Mouse (Mus musculus) myocyte (in vitro differentiated cells): ENCODE results near the gene Tax1bp1. TPM values are rescaled to one million over a fixed set of nuclear protein-coding genes. Genes with fewer than 3 reads are reported as not detected.
"Not testable (repeated sequence)": the region's sequence is repeated elsewhere in the genome, so short reads cannot be mapped to it uniquely, and the experiment has no call there.

Experiments
- H3K27me3 ChIP-seq: one replicate; pipeline ENCODE4 v1.6.1; 2011; ENCODE audit not compliant: control insufficient read depth, insufficient read depth, insufficient read length
- H3K36me3 ChIP-seq: one replicate; pipeline ENCODE4 v1.6.1; 2011; ENCODE audit not compliant: control insufficient read depth, insufficient read depth
- H3K4me2 ChIP-seq: one replicate; pipeline ENCODE4 v1.6.1; 2011; ENCODE audit warnings: low read depth, control low read depth
- H3K4me3 ChIP-seq: one replicate; pipeline ENCODE4 v1.5.1; 2011; ENCODE audit warnings: mild to moderate bottlenecking, control low read depth, moderate library complexity
- H3K79me2 ChIP-seq: one replicate; pipeline ENCODE4 v1.6.1; 2011; ENCODE audit not compliant: control insufficient read depth, insufficient read depth
- H3ac ChIP-seq: one replicate; pipeline ENCODE4 v1.6.1; 2011; ENCODE audit not compliant: control insufficient read depth, insufficient read length
- CEBPB ChIP-seq: IDR thresholded peaks from 2 replicates; pipeline ENCODE4 v1.6.1; 2011; ENCODE audit warnings: mild to moderate bottlenecking, moderate library complexity; ENCODE audit not compliant: poor library complexity, insufficient read depth, severe bottlenecking
- E2F4 ChIP-seq: IDR thresholded peaks from one replicate; pipeline ENCODE4 v1.6.1; 2011; ENCODE audit warnings: mild to moderate bottlenecking, control low read depth, moderate library complexity; ENCODE audit not compliant: insufficient read depth
- MAX ChIP-seq: IDR thresholded peaks from one replicate; pipeline ENCODE4 v1.6.1; 2011; ENCODE audit warnings: low read depth, mild to moderate bottlenecking, control low read depth
- MYOD1 ChIP-seq, 3 experiments: IDR thresholded peaks; one replicate each; pipeline ENCODE4 v1.6.1; 2011; ENCODE audit warnings: control low read depth in 2 of 3, low read depth in 2 of 3, mild to moderate bottlenecking in 2 of 3, moderate library complexity in 1 of 3; ENCODE audit not compliant: insufficient read length in 2 of 3, control insufficient read depth in 1 of 3
- MYOG ChIP-seq, 3 experiments: IDR thresholded peaks; one replicate each; pipeline ENCODE4 v1.6.1; 2011; ENCODE audit warnings: control low read depth in 2 of 3, low read depth in 2 of 3, mild to moderate bottlenecking in 2 of 3; ENCODE audit not compliant: insufficient read length in 2 of 3, control insufficient read depth in 1 of 3, insufficient read depth in 1 of 3
- POLR2A ChIP-seq: IDR thresholded peaks from one replicate; pipeline ENCODE4 v1.6.1; 2011; ENCODE audit warnings: low read depth, mild to moderate bottlenecking, control low read depth, moderate library complexity; ENCODE audit not compliant: insufficient read length
- POLR2AphosphoS2 ChIP-seq: IDR thresholded peaks from one replicate; pipeline ENCODE4 v1.6.1; 2011; ENCODE audit warnings: low read depth, control low read depth; ENCODE audit not compliant: insufficient read length
- REST ChIP-seq: IDR thresholded peaks from one replicate; pipeline ENCODE4 v1.6.1; 2011; ENCODE audit warnings: mild to moderate bottlenecking, control low read depth, moderate library complexity; ENCODE audit not compliant: insufficient read depth, insufficient read length
- SRF ChIP-seq: IDR thresholded peaks from one replicate; pipeline ENCODE4 v1.6.1; 2011; ENCODE audit warnings: low read depth; ENCODE audit not compliant: control insufficient read depth, insufficient read length
- TCF12 ChIP-seq: IDR thresholded peaks from one replicate; pipeline ENCODE4 v1.6.1; 2011; ENCODE audit warnings: mild to moderate bottlenecking, control low read depth; ENCODE audit not compliant: poor library complexity, insufficient read depth, severe bottlenecking
- TCF3 ChIP-seq: IDR thresholded peaks from one replicate; pipeline ENCODE4 v1.6.1; 2011; ENCODE audit warnings: low read depth, control low read depth; ENCODE audit not compliant: insufficient read length
- USF1 ChIP-seq: IDR thresholded peaks from one replicate; pipeline ENCODE4 v1.6.1; 2011; ENCODE audit warnings: low read depth, mild to moderate bottlenecking, control low read depth, moderate library complexity
- polyA plus RNA-seq: library from polyadenylated mRNA; unstranded; fragments of >200 nt; fragmentation: generic; extraction: Trizol; gene quantifications from one replicate; pipeline ENCODE4 v1.2.1, GENCODE M21; 2012; ENCODE audit warnings: missing spikeins

Tax1bp1 gene
- polyA plus RNA-seq, 1 experiment, result 25.1 TPM

DNA sequence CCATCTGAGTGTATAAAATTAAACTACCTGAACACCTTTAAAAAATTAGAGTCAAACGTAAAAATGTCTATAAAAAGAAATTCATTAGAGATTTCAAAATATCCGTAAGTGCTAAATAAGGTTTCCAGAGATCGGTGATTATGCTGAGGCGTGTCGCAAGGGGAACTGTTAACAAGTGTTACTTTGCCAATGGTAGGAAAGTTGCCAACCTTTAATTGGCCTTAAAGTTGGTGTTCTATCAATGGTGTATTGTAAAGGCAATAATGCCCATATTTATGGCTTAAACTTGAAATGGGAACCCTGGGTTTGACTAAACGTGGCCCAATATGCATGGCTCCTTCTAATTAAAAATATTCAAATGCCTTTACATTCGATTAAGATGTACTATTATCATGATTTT lies 39.8 kb upstream of the Tax1bp1 start:
- H3K36me3 ChIP-seq, result no peaks in the 10 kb centered on the region
- no peak overlapping the region for H3K4me2 ChIP-seq
- no peak overlapping the region for H3K4me3 ChIP-seq
- TF ChIP-seq E2F4 (no peak), POLR2AphosphoS2 (no peak), USF1 (no peak), MAX (no peak), REST (no peak), TCF3 (no peak), SRF (no peak), MYOG (IDR thresholded peaks at IDR 0.05; ENCODE audit: control insufficient read depth in 1 of 3, insufficient read depth in 1 of 3, insufficient read length in 2 of 3, low read depth in 2 of 3) (no peak), POLR2A (no peak), CEBPB (no peak), MYOD1 (IDR thresholded peaks at IDR 0.05; ENCODE audit: control insufficient read depth in 1 of 3, insufficient read length in 2 of 3, low read depth in 2 of 3) (no peak), TCF12 (no peak)
- no peak overlapping the region for H3ac ChIP-seq
- H3K79me2 ChIP-seq, result no peaks in the 10 kb centered on the region
- no peaks in the 10 kb centered on the region for H3K27me3 ChIP-seq

DNA sequence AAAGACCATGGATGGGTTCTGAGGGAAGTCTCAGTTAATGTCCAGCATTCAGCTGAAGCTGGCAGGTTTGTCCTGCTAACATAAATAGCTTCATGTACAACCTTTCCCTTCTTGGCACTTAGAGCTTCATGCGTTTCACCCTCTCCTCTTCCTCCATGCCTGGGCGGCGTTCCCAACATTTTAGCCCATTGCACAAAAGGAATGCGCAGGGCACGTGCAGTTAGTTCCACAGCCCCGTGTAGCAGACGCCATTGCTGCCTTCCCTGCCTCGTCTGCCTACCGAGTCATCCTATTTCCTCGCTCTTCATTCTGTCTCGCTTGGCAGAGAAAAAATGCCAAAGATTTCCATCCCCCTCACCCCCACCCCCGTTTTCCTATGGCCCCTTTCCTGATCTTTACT lies 39.0 kb upstream of the Tax1bp1 start:
- Histone ChIP-seq H3ac (no peak overlapping the region), H3K27me3 (no peaks in the 10 kb centered on the region), H3K4me3 (no peak overlapping the region), H3K4me2 (no peak overlapping the region), H3K36me3 (no peaks in the 10 kb centered on the region), H3K79me2 (no peaks in the 10 kb centered on the region)
- TF ChIP-seq TCF3 (no peak), USF1 (no peak), CEBPB (no peak), MYOG (IDR thresholded peaks at IDR 0.05; ENCODE audit: control insufficient read depth in 1 of 3, insufficient read depth in 1 of 3, insufficient read length in 2 of 3, low read depth in 2 of 3) (no peak), POLR2A (no peak), REST (no peak)

DNA sequence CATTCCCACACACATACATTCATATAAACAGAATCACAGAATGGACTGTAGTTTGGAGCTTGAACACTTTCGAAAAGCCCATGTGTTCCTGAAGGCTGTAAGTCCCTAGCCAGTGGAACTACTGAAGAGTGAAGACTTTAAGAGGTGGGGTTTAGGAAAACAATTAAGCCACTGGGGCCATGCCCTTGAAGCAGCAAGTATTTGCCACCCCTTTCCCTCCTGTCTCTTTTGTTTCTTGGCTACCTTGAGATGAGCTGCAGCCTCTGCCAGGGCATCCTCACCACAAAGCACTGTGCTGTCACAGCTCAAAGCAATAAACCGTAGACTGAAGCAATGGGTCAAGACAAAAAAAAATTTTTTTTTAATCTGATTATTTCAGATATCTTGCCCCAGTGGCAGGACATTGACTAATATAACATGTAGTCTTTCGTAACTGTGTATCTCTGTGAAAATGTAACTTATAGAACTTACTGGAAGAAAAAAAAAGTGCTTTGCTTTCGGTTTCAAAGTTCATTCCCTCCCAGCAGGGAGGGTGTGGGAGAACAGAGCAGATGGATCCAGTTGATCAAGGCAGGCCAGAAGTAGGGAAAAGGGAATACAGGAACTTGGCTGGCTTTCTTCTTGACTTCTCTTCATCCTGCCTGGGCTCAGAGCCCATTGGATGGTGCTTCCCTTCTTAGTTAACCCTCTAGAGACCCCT lies 38.2 kb upstream of the Tax1bp1 start:
- TF ChIP-seq TCF12, result no peak
- TF ChIP-seq MAX, result no peak
- no peak for TF ChIP-seq TCF3
- Histone ChIP-seq H3K36me3 (no peaks in the 10 kb centered on the region), H3K4me2 (peak overlapping the region; percentile 36), H3K4me3 (no peak overlapping the region), H3ac (no peak overlapping the region), H3K79me2 (no peaks in the 10 kb centered on the region), H3K27me3 (no peaks in the 10 kb centered on the region)

DNA sequence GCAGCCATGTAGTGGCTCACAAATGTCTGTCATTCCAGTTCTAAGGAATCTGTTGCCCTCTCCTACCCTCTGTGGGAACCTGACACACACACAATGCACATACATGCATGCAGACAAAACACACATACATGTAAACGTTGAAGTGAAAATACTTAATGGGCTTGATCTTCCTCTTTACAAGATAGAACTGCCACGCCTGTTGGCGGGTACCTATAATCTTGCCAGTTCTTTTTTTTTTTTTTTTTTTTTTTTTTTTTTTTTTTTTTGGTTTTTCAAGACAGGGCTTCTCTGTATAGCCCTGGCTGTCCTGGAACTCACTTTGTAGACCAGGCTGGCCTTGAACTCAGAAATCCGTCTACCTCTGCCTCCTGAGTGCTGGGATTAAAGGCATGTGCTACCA lies 36.0 kb upstream of the Tax1bp1 start:
- H3K4me2 ChIP-seq, H3K27me3 ChIP-seq, H3K79me2 ChIP-seq, H3K36me3 ChIP-seq, H3ac ChIP-seq, H3K4me3 ChIP-seq: not testable (repeated sequence)

DNA sequence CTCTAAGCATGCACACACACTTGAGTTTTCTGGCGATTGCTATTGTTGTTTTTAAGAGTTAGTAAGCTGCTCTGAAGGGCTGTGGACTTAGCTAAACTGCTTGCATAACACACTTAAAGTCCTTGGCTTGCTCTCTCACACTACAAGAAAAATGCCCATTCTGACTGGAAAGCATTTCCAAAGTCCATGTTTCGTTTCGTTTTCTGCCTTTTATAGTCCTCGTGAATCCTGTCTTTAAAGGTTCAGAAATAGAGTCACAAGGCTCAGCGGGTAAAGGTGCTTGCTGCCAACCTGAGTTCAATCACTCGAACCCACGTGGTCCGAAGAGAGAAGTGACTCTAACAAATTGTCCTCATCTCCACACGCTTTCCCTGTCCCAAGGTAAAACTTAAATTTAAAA lies 34.0 kb upstream of the Tax1bp1 start:
- H3K36me3 ChIP-seq, result no peaks in the 10 kb centered on the region
- H3K4me2 ChIP-seq, result no peak overlapping the region
- no peaks in the 10 kb centered on the region for H3K27me3 ChIP-seq
- H3ac ChIP-seq, result no peak overlapping the region
- TF ChIP-seq TCF12 (no peak), REST (no peak), MYOG (IDR thresholded peaks at IDR 0.05; ENCODE audit: control insufficient read depth in 1 of 3, insufficient read depth in 1 of 3, insufficient read length in 2 of 3, low read depth in 2 of 3) (no peak), E2F4 (no peak), MYOD1 (IDR thresholded peaks at IDR 0.05; ENCODE audit: control insufficient read depth in 1 of 3, insufficient read length in 2 of 3, low read depth in 2 of 3) (no peak), USF1 (no peak)
- H3K4me3 ChIP-seq, result no peak overlapping the region
- no peaks in the 10 kb centered on the region for H3K79me2 ChIP-seq

DNA sequence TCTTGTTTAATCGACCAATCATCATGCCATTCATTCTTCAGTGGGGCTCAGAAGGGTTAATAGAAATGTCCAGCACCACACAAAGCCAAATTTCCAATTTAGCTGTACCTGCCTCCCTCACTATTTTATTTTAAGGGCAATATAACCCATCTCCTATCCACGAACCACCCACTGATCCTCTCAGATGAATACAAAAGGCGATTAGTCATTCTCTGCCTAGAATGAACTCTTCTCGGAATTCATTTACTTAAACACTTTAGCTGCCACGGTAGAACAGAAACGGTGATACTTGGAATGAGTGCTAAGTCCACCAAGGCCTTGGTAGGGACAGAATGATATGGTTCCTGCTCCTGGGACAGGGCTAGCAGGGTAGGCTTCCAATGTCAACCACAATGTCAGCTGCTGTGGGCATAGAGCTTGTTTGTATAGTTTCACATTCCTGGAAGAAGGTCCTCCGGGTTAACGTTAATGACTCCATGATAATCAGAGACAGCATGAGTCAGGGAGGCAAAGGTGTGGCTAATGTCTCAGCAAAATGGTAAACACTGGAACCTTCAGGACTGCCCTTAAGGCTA lies 33.0 kb upstream of the Tax1bp1 start:
- Histone ChIP-seq H3K4me2 (peak overlapping the region; percentile 64), H3K36me3 (no peaks in the 10 kb centered on the region), H3ac (no peak overlapping the region), H3K4me3 (no peak overlapping the region), H3K79me2 (no peaks in the 10 kb centered on the region), H3K27me3 (no peaks in the 10 kb centered on the region)
- TF ChIP-seq E2F4, result no peak
- no peak for TF ChIP-seq USF1
- TF ChIP-seq REST, result no peak
- TF ChIP-seq MYOD1 (IDR thresholded peaks at IDR 0.05; ENCODE audit: control insufficient read depth in 1 of 3, insufficient read length in 2 of 3, low read depth in 2 of 3), result peak in 1 of 3 experiments; percentile 43
- no peak for TF ChIP-seq POLR2A
- peak in 1 of 3 experiments; percentile 35 for TF ChIP-seq MYOG (IDR thresholded peaks at IDR 0.05; ENCODE audit: control insufficient read depth in 1 of 3, insufficient read depth in 1 of 3, insufficient read length in 2 of 3, low read depth in 2 of 3)
- no peak for TF ChIP-seq SRF
- TF ChIP-seq TCF12, result no peak
- no peak for TF ChIP-seq POLR2AphosphoS2
- no peak for TF ChIP-seq MAX
- no peak for TF ChIP-seq TCF3
- no peak for TF ChIP-seq CEBPB
